Mouse (Mus musculus) spleen, postnatal 36 days (tissue): ENCODE data around the gene Pias3.
"Not testable (repeated sequence)": the region's sequence is repeated elsewhere in the genome, so short reads cannot be mapped to it uniquely, and the experiment has no call there.

ENCODE experiments used
- DNase-seq, 2 experiments: peaks; one replicate each; pipeline ENCODE4 v3.0.0; 2022; ENCODE audit warnings: low spot score in 2 of 2, mixed read lengths in 1 of 2

Pias3 gene

GRCm38 (mm10) chr3:96728634-96729402 is 32.6 kb downstream of the Pias3 start:
- DNase-seq, result no peak

- no peak for DNase-seq
Measured at GRCm38 (mm10) chr3:96729403-96729784, 33.2 kb downstream of the Pias3 start.

GRCm38 (mm10) chr3:96730785-96731184 is 34.6 kb downstream of the Pias3 start:
- no peak for DNase-seq

- DNase-seq, result no peak
Measured at GRCm38 (mm10) chr3:96733984-96734383, 37.8 kb downstream of the Pias3 start.

- no peak for DNase-seq
Measured at GRCm38 (mm10) chr3:96735200-96735599, 39.0 kb downstream of the Pias3 start.

- DNase-seq, result no peak
Measured at GRCm38 (mm10) chr3:96737013-96737740, 41.0 kb downstream of the Pias3 start.

DNA sequence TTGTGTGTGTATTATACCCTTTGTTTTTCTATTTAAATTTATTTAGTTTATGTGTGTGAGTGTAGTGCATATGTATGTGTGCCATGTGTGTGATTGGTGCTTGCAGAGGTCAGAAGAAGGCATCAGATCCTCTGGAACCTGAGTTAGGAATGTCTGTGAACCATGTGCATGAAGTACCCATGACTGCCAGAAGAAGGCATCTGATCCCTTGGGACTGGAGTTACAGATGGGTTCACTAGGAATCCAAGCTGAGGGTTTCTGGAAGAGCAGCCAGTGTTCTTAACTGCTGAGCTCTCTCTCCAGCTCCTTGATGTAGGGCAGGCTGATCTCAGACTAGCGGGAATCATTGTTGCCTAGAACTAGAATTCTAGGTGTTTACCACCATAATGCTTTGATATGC is 41.8 kb downstream of the Pias3 start:
- no peak for DNase-seq

DNA sequence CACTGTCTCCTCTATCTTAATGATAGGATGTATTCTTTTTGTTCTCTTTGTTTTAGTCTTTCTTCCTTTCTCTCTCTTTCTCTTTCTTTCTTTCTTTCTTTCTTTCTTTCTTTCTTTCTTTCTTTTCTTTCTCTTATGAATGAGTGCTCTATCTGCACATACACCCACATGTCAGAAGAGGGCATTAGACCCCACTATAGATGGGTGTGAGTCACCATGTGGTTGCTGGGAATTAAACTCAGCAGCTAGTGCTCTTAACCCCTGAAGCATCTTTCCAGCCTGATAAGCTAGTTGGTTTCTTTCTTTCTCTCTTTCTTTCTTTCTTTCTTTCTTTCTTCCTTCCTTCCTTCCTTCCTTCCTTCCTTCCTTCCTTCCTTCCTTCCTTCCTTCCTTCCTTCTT is 44.1 kb downstream of the Pias3 start:
- not testable (repeated sequence) for DNase-seq

- DNase-seq, result no peak
Measured at GRCm38 (mm10) chr3:96744348-96744747, 48.2 kb downstream of the Pias3 start.

- DNase-seq, result no peak
Measured at GRCm38 (mm10) chr3:96746829-96747228, 50.6 kb downstream of the Pias3 start.
